Mouse (Mus musculus): ENCODE data around the gene Cuedc1. TPM values are rescaled to one million over a fixed set of nuclear protein-coding genes. Genes with fewer than 3 reads are reported as not detected.

The Cuedc1 gene
- total RNA-seq, 2 experiments from 2014 or later, result 0.84 TPM; not detected in 1

GRCm38 (mm10) chr11:88076394-88076793 is 21.5 kb upstream of the Cuedc1 start:
- ATAC-seq (replicated peaks; ENCODE audit: low FRiP score, poor library complexity, severe bottlenecking), result no peak

- ATAC-seq (replicated peaks; ENCODE audit: low FRiP score, poor library complexity, severe bottlenecking), result no peak
Measured at GRCm38 (mm10) chr11:88083699-88084098, 14.2 kb upstream of the Cuedc1 start.

- peak; percentile 86 for ATAC-seq (replicated peaks; ENCODE audit: low FRiP score, poor library complexity, severe bottlenecking)
Measured at GRCm38 (mm10) chr11:88086737-88087627, 10.9 kb upstream of the Cuedc1 start.

- ATAC-seq (replicated peaks; ENCODE audit: low FRiP score, poor library complexity, severe bottlenecking), result no peak
Measured at GRCm38 (mm10) chr11:88089150-88089549, 8.7 kb upstream of the Cuedc1 start.

GRCm38 (mm10) chr11:88090293-88090692 is 7.6 kb upstream of the Cuedc1 start:
- ATAC-seq (replicated peaks; ENCODE audit: low FRiP score, poor library complexity, severe bottlenecking), result no peak

GRCm38 (mm10) chr11:88091949-88092348 is 5.9 kb upstream of the Cuedc1 start:
- no peak for ATAC-seq (replicated peaks; ENCODE audit: low FRiP score, poor library complexity, severe bottlenecking)

- ATAC-seq (replicated peaks; ENCODE audit: low FRiP score, poor library complexity, severe bottlenecking), result no peak
Measured at GRCm38 (mm10) chr11:88097173-88097572, 685 bp upstream of the Cuedc1 start.

- ATAC-seq (replicated peaks; ENCODE audit: low FRiP score, poor library complexity, severe bottlenecking), result no peak
Measured at GRCm38 (mm10) chr11:88098787-88099598, 1.1 kb downstream of the Cuedc1 start.

GRCm38 (mm10) chr11:88099599-88100023 is 1.8 kb downstream of the Cuedc1 start:
- no peak for ATAC-seq (replicated peaks; ENCODE audit: low FRiP score, poor library complexity, severe bottlenecking)

GRCm38 (mm10) chr11:88100170-88100569 is 2.3 kb downstream of the Cuedc1 start:
- no peak for ATAC-seq (replicated peaks; ENCODE audit: low FRiP score, poor library complexity, severe bottlenecking)

GRCm38 (mm10) chr11:88103214-88103941 is 5.5 kb downstream of the Cuedc1 start:
- ATAC-seq (replicated peaks; ENCODE audit: low FRiP score, poor library complexity, severe bottlenecking), result no peak

- no peak for ATAC-seq (replicated peaks; ENCODE audit: low FRiP score, poor library complexity, severe bottlenecking)
Measured at GRCm38 (mm10) chr11:88105494-88106291, 7.8 kb downstream of the Cuedc1 start.

- ATAC-seq (replicated peaks; ENCODE audit: low FRiP score, poor library complexity, severe bottlenecking), result no peak
Measured at GRCm38 (mm10) chr11:88106292-88106554, 8.4 kb downstream of the Cuedc1 start.

- no peak for ATAC-seq (replicated peaks; ENCODE audit: low FRiP score, poor library complexity, severe bottlenecking)
Measured at GRCm38 (mm10) chr11:88107365-88107764, 9.5 kb downstream of the Cuedc1 start.

GRCm38 (mm10) chr11:88110031-88110594 is 12.3 kb downstream of the Cuedc1 start:
- ATAC-seq (replicated peaks; ENCODE audit: low FRiP score, poor library complexity, severe bottlenecking), result no peak

GRCm38 (mm10) chr11:88112078-88112477 is 14.2 kb downstream of the Cuedc1 start:
- no peak for ATAC-seq (replicated peaks; ENCODE audit: low FRiP score, poor library complexity, severe bottlenecking)

GRCm38 (mm10) chr11:88112677-88113333 is 14.9 kb downstream of the Cuedc1 start:
- ATAC-seq (replicated peaks; ENCODE audit: low FRiP score, poor library complexity, severe bottlenecking), result no peak

- no peak for ATAC-seq (replicated peaks; ENCODE audit: low FRiP score, poor library complexity, severe bottlenecking)
Measured at GRCm38 (mm10) chr11:88113543-88114271, 15.8 kb downstream of the Cuedc1 start.
